Comparison of ENCODE assay signal across 8 mouse cellular contexts in the genomic region with DNA sequence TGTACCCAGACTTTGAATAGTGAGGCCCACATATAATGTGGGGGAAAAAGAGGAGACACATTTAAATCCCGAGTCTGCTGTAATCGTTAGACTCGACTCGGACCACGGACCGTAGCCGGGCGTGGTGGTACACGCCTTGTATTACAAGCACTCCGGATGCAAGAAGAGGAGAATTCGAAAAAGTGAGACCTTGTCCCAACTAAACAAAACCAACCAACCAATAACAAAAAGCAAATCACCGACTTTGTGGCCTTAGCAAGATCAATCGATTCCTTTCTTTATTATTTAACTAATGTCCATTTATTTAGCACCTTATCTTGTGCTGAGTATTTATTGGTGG. TPM values are rescaled to one million over a fixed set of nuclear protein-coding genes. Genes with fewer than 3 reads are reported as not detected.
DNase-seq lines count a peak whose midpoint lies in the region; ATAC-seq and TF ChIP-seq lines count a peak whose summit lies in the region.

No protein-coding gene starts in this region.

- peaks cover 44% of the 10 kb centered on the region for H3K36me3 ChIP-seq in heart, embryonic 15.5 days
- H3K36me3 ChIP-seq in G1E (replicated peaks), result peaks cover 59% of the 10 kb centered on the region
- peaks cover 40% of the 10 kb centered on the region for H3K36me3 ChIP-seq in forebrain, embryonic 15.5 days
- peaks cover 55% of the 10 kb centered on the region for H3K36me3 ChIP-seq in liver, embryonic 13.5 days
- H3K36me3 ChIP-seq in stomach, postnatal 0 days (ENCODE audit: control insufficient read depth, insufficient read depth, low read length), result peaks cover 20% of the 10 kb centered on the region

- peak overlapping the region; percentile 87 for H3K4me2 ChIP-seq in heart, embryonic 15.5 days
- peak overlapping the region; percentile 71 for H3K4me2 ChIP-seq in forebrain, embryonic 15.5 days (replicated peaks)
- peak overlapping the region; percentile 92 for H3K4me2 ChIP-seq in liver, embryonic 13.5 days
- H3K4me2 ChIP-seq in stomach, postnatal 0 days (replicated peaks; ENCODE audit: low read depth), result peak overlapping the region; percentile 91

- TF ChIP-seq EP300 in stomach, postnatal 0 days (optimal IDR thresholded peaks at IDR 0.05), result no peak

- peaks cover 41% of the 10 kb centered on the region for H3K4me1 ChIP-seq in heart, embryonic 15.5 days (replicated peaks)
- H3K4me1 ChIP-seq in G1E (ENCODE audit: insufficient read depth, low read depth, low read length), result peaks cover 68% of the 10 kb centered on the region
- H3K4me1 ChIP-seq in forebrain, embryonic 15.5 days, result peaks cover 44% of the 10 kb centered on the region
- peaks cover 59% of the 10 kb centered on the region for H3K4me1 ChIP-seq in liver, embryonic 13.5 days (replicated peaks)
- peaks cover 3% of the 10 kb centered on the region; the same call in 1 of the 2 replicates for H3K4me1 ChIP-seq in stomach, postnatal 0 days (replicated peaks; ENCODE audit: control insufficient read depth, insufficient read depth)

- H3K9me3 ChIP-seq in heart, embryonic 15.5 days (replicated peaks), result no peaks in the 10 kb centered on the region
- no peaks in the 10 kb centered on the region for H3K9me3 ChIP-seq in G1E (replicated peaks)
- no peaks in the 10 kb centered on the region for H3K9me3 ChIP-seq in forebrain, embryonic 15.5 days
- H3K9me3 ChIP-seq in liver, embryonic 13.5 days (replicated peaks), result no peaks in the 10 kb centered on the region
- H3K9me3 ChIP-seq in stomach, postnatal 0 days (ENCODE audit: control insufficient read depth, low read length), result no peaks in the 10 kb centered on the region

- H3K27ac ChIP-seq in heart, embryonic 15.5 days, result peak overlapping the region; percentile 89
- H3K27ac ChIP-seq in forebrain, embryonic 15.5 days (replicated peaks), result peak overlapping the region; percentile 84
- peak overlapping the region; percentile 97 for H3K27ac ChIP-seq in liver, embryonic 13.5 days
- H3K27ac ChIP-seq in stomach, postnatal 0 days (replicated peaks), result peak overlapping the region; percentile 95

- H3K9ac ChIP-seq in heart, embryonic 15.5 days, result peak overlapping the region; percentile 95
- peak overlapping the region; percentile 99 for H3K9ac ChIP-seq in forebrain, embryonic 15.5 days (replicated peaks)
- peak overlapping the region; percentile 100 for H3K9ac ChIP-seq in liver, embryonic 13.5 days
- H3K9ac ChIP-seq in stomach, postnatal 0 days (ENCODE audit: low read length), result peak overlapping the region; percentile 99

- no peak for DNase-seq in heart, adult 18-20 months
- DNase-seq in G1E (ENCODE audit: low spot score), result no peak
- no peak for DNase-seq in liver, embryonic 13.5 days
- DNase-seq in stomach, postnatal 0 days (ENCODE audit: low spot score), result peak; percentile 46
- no peak for DNase-seq in testis, postnatal 10 days (ENCODE audit: low spot score)

- TF ChIP-seq CTCF in G1E (IDR thresholded peaks at IDR 0.05; ENCODE audit: low read depth, low read length), result no peak
- no peak for TF ChIP-seq CTCF in stomach, postnatal 0 days (IDR thresholded peaks at IDR 0.05; ENCODE audit: low read depth)

- WGBS in heart, embryonic 15.5 days, result under 1% methylated on average over 13 of the region's 13 CpGs
- WGBS in forebrain, embryonic 15.5 days, result 1% methylated on average over 13 of the region's 13 CpGs
- under 1% methylated on average over 13 of the region's 13 CpGs for WGBS in liver, embryonic 13.5 days (ENCODE audit: insufficient replicate concordance)
- WGBS in stomach, postnatal 0 days, result 2% methylated on average over 13 of the region's 13 CpGs

- no peak for ATAC-seq in heart, embryonic 15.5 days (replicated peaks; ENCODE audit: insufficient number of reproducible peaks, insufficient read depth, low FRiP score, low read depth)
- ATAC-seq in G1E (ENCODE audit: extremely low read depth, insufficient number of reproducible peaks, low FRiP score, poor library complexity, severe bottlenecking), result no peak
- no peak for ATAC-seq in forebrain, embryonic 15.5 days (replicated peaks)
- ATAC-seq in liver, embryonic 13.5 days (ENCODE audit: low read depth), result no peak
- ATAC-seq in stomach, postnatal 0 days (ENCODE audit: low FRiP score, low TSS enrichment), result no peak
- no peak for ATAC-seq in granulocyte monocyte progenitor cell, adult 5-6 weeks (replicated peaks; ENCODE audit: poor library complexity, severe bottlenecking)

- no peaks in the 10 kb centered on the region for H3K27me3 ChIP-seq in heart, embryonic 15.5 days
- H3K27me3 ChIP-seq in G1E (ENCODE audit: insufficient read depth, low read length), result no peaks in the 10 kb centered on the region
- H3K27me3 ChIP-seq in forebrain, embryonic 15.5 days, result no peaks in the 10 kb centered on the region
- no peaks in the 10 kb centered on the region for H3K27me3 ChIP-seq in liver, embryonic 13.5 days
- H3K27me3 ChIP-seq in stomach, postnatal 0 days (ENCODE audit: control insufficient read depth, insufficient read depth, low read length), result no peaks in the 10 kb centered on the region

- peak overlapping the region; percentile 77 for H3K4me3 ChIP-seq in heart, embryonic 15.5 days
- H3K4me3 ChIP-seq in G1E (ENCODE audit: low read depth, low read length), result peak overlapping the region; percentile 95
- peak overlapping the region; percentile 92 for H3K4me3 ChIP-seq in forebrain, embryonic 15.5 days
- H3K4me3 ChIP-seq in liver, embryonic 13.5 days (replicated peaks), result peak overlapping the region; percentile 100
- peak overlapping the region; percentile 99 for H3K4me3 ChIP-seq in stomach, postnatal 0 days (ENCODE audit: low read depth, low read length)

RNA-seq across cellular contexts. Expression of gene Trir, which starts 0.9 kb away (rescaled TPM):
- polyA plus RNA-seq in heart, embryonic 15.5 days (2015; fragmentation: Nextera tagmentation; extraction: Ambion mirVana), result 68.4 and 77.2 TPM in 2 replicates
- total RNA-seq in heart, adult 18-20 months (2021), result 10 to 100 TPM; 84.5 to 87.7 TPM
- total RNA-seq in G1E (2014; fragmentation: Nextera tagmentation) (61.3 and 64.2 TPM in 2 replicates), G1E (2017) (151 and 196 TPM in 2 replicates)
- 263 and 317 TPM in 2 replicates for polyA plus RNA-seq in G1E (2012)
- 141 and 150 TPM in 2 replicates for polyA plus RNA-seq in forebrain, embryonic 15.5 days (2015; fragmentation: Nextera tagmentation; extraction: Ambion mirVana)
- polyA plus RNA-seq in liver, embryonic 13.5 days (2015; fragmentation: Nextera tagmentation; extraction: Ambion mirVana), result 83.1 and 91.4 TPM in 2 replicates
- 94.4 and 95.1 TPM in 2 replicates for polyA plus RNA-seq in stomach, postnatal 0 days (2015; fragmentation: Nextera tagmentation; extraction: Ambion mirVana)
- 112 and 128 TPM in 2 replicates for total RNA-seq in granulocyte monocyte progenitor cell, adult 5-6 weeks (2014; fragmentation: Nextera tagmentation)
- total RNA-seq in granulocyte monocyte progenitor cell, adult 5-6 weeks (2017), result 245 and 280 TPM in 2 replicates

RNA-seq across cellular contexts. Expression of gene Asna1, which starts 2.4 kb away (rescaled TPM):
- polyA plus RNA-seq in heart, embryonic 15.5 days (2015; fragmentation: Nextera tagmentation; extraction: Ambion mirVana), result 97.7 and 106 TPM in 2 replicates
- 10 to 100 TPM; 64.7 to 67.3 TPM for total RNA-seq in heart, adult 18-20 months (2021)
- total RNA-seq in G1E (2014; fragmentation: Nextera tagmentation), result 83.6 and 104 TPM in 2 replicates
- total RNA-seq in G1E (2017), result 110 and 139 TPM in 2 replicates
- polyA plus RNA-seq in G1E (2012), result 103 and 136 TPM in 2 replicates
- polyA plus RNA-seq in forebrain, embryonic 15.5 days (2015; fragmentation: Nextera tagmentation; extraction: Ambion mirVana), result 152 and 154 TPM in 2 replicates
- polyA plus RNA-seq in liver, embryonic 13.5 days (2015; fragmentation: Nextera tagmentation; extraction: Ambion mirVana), result 80.1 and 81.5 TPM in 2 replicates
- polyA plus RNA-seq in stomach, postnatal 0 days (2015; fragmentation: Nextera tagmentation; extraction: Ambion mirVana), result 68.0 and 71.8 TPM in 2 replicates
- 73.1 and 73.3 TPM in 2 replicates for total RNA-seq in granulocyte monocyte progenitor cell, adult 5-6 weeks (2014; fragmentation: Nextera tagmentation)
- total RNA-seq in granulocyte monocyte progenitor cell, adult 5-6 weeks (2017), result 74.5 and 91.2 TPM in 2 replicates

RNA-seq across cellular contexts. Expression of gene Tnpo2, which starts 9.2 kb away (rescaled TPM):
- 17.7 and 22.8 TPM in 2 replicates for polyA plus RNA-seq in heart, embryonic 15.5 days (2015; fragmentation: Nextera tagmentation; extraction: Ambion mirVana)
- total RNA-seq in heart, adult 18-20 months (2021), result 10 to 100 TPM; 24.1 to 31.2 TPM
- total RNA-seq in G1E (2014; fragmentation: Nextera tagmentation), result 83.8 and 92.5 TPM in 2 replicates
- total RNA-seq in G1E (2017), result 38.9 and 52.8 TPM in 2 replicates
- polyA plus RNA-seq in G1E (2012), result 20.0 and 26.5 TPM in 2 replicates
- 57.9 and 64.1 TPM in 2 replicates for polyA plus RNA-seq in forebrain, embryonic 15.5 days (2015; fragmentation: Nextera tagmentation; extraction: Ambion mirVana)
- polyA plus RNA-seq in liver, embryonic 13.5 days (2015; fragmentation: Nextera tagmentation; extraction: Ambion mirVana), result 24.0 and 28.2 TPM in 2 replicates
- polyA plus RNA-seq in stomach, postnatal 0 days (2015; fragmentation: Nextera tagmentation; extraction: Ambion mirVana), result 12.5 and 15.4 TPM in 2 replicates
- 19.6 and 25.0 TPM in 2 replicates for total RNA-seq in granulocyte monocyte progenitor cell, adult 5-6 weeks (2014; fragmentation: Nextera tagmentation)
- 21.5 and 26.8 TPM in 2 replicates for total RNA-seq in granulocyte monocyte progenitor cell, adult 5-6 weeks (2017)

RNA-seq across cellular contexts. Expression of gene Best2, which starts 13.2 kb away (rescaled TPM):
- not detected in 2 replicates for polyA plus RNA-seq in heart, embryonic 15.5 days (2015; fragmentation: Nextera tagmentation; extraction: Ambion mirVana)
- total RNA-seq in heart, adult 18-20 months (2021), result not detected
- total RNA-seq in G1E (2014; fragmentation: Nextera tagmentation) (not detected in 2 replicates), G1E (2017) (0.12 TPM in 1 of 2 replicates, not detected in the other)
- polyA plus RNA-seq in G1E (2012), result not detected in 2 replicates
- not detected in 2 replicates for polyA plus RNA-seq in forebrain, embryonic 15.5 days (2015; fragmentation: Nextera tagmentation; extraction: Ambion mirVana)
- not detected in 2 replicates for polyA plus RNA-seq in liver, embryonic 13.5 days (2015; fragmentation: Nextera tagmentation; extraction: Ambion mirVana)
- polyA plus RNA-seq in stomach, postnatal 0 days (2015; fragmentation: Nextera tagmentation; extraction: Ambion mirVana), result 0.06 and 0.16 TPM in 2 replicates
- not detected in 2 replicates for total RNA-seq in granulocyte monocyte progenitor cell, adult 5-6 weeks (2014; fragmentation: Nextera tagmentation)
- total RNA-seq in granulocyte monocyte progenitor cell, adult 5-6 weeks (2017), result not detected in 2 replicates

RNA-seq across cellular contexts. Expression of gene Fbxw9, which starts 32.4 kb away (rescaled TPM):
- polyA plus RNA-seq in heart, embryonic 15.5 days (2015; fragmentation: Nextera tagmentation; extraction: Ambion mirVana), result 15.4 and 22.2 TPM in 2 replicates
- total RNA-seq in heart, adult 18-20 months (2021), result 1 to 10 TPM; 2.7 to 3.2 TPM
- total RNA-seq in G1E (2014; fragmentation: Nextera tagmentation), result 10.4 and 17.0 TPM in 2 replicates
- 15.9 and 16.1 TPM in 2 replicates for total RNA-seq in G1E (2017)
- polyA plus RNA-seq in G1E (2012), result 33.7 and 34.7 TPM in 2 replicates
- polyA plus RNA-seq in forebrain, embryonic 15.5 days (2015; fragmentation: Nextera tagmentation; extraction: Ambion mirVana), result 63.0 and 67.1 TPM in 2 replicates
- 8.7 and 9.0 TPM in 2 replicates for polyA plus RNA-seq in liver, embryonic 13.5 days (2015; fragmentation: Nextera tagmentation; extraction: Ambion mirVana)
- polyA plus RNA-seq in stomach, postnatal 0 days (2015; fragmentation: Nextera tagmentation; extraction: Ambion mirVana), result 25.7 and 28.4 TPM in 2 replicates
- total RNA-seq in granulocyte monocyte progenitor cell, adult 5-6 weeks (2014; fragmentation: Nextera tagmentation), result 11.6 and 13.5 TPM in 2 replicates
- total RNA-seq in granulocyte monocyte progenitor cell, adult 5-6 weeks (2017), result 4.1 and 5.9 TPM in 2 replicates
